Mouse (Mus musculus) forebrain, postnatal 0 days (tissue): Measurements from ENCODE around the gene Gsx2. TPM values are rescaled to one million over a fixed set of nuclear protein-coding genes. Genes with fewer than 3 reads are reported as not detected.

Experiments
- ATAC-seq: fragments of 200-750 bp; cut with Nextera tagmentation; 2 replicates; pipeline ENCODE4 v1.8.0; 2017; ENCODE audit warnings: mild to moderate bottlenecking, moderate library complexity
- DNase-seq: peaks from one replicate; pipeline ENCODE4 v3.0.0-alpha.2; 2015
- H3K27ac ChIP-seq: fragments of 300-500 bp; sonication (generic); 2 replicates; pipeline ENCODE4 v1.5.1; 2014; ENCODE audit warnings: low read depth, mild to moderate bottlenecking, antibody characterized with exemption, low read length, moderate library complexity, mixed read lengths
- H3K27me3 ChIP-seq: fragments of 300-500 bp; sonication (generic); 2 replicates; pipeline ENCODE4 v1.6.1; 2014; ENCODE audit warnings: mild to moderate bottlenecking, low read length, mixed read lengths; ENCODE audit not compliant: insufficient read depth
- H3K36me3 ChIP-seq: fragments of 300-500 bp; sonication (generic); 2 replicates; pipeline ENCODE4 v1.6.1; 2014; ENCODE audit warnings: mild to moderate bottlenecking, moderate library complexity; ENCODE audit not compliant: insufficient read depth
- H3K4me1 ChIP-seq: fragments of 300-500 bp; sonication (generic); 2 replicates; pipeline ENCODE4 v1.6.1; 2014; ENCODE audit warnings: antibody characterized with exemption; ENCODE audit not compliant: insufficient read depth
- H3K4me2 ChIP-seq: fragments of 300-500 bp; sonication (generic); 2 replicates; pipeline ENCODE4 v1.6.1; 2014; ENCODE audit warnings: low read depth, mild to moderate bottlenecking, moderate library complexity
- H3K4me3 ChIP-seq: fragments of 300-500 bp; sonication (generic); 2 replicates; pipeline ENCODE4 v1.5.1; 2014; ENCODE audit warnings: low read depth, low read length, mixed read lengths
- H3K9ac ChIP-seq: fragments of 300-500 bp; sonication (generic); 2 replicates; pipeline ENCODE4 v1.6.1; 2014; ENCODE audit warnings: mild to moderate bottlenecking
- H3K9me3 ChIP-seq: fragments of 300-500 bp; sonication (generic); 2 replicates; pipeline ENCODE4 v1.6.1; 2016; ENCODE audit warnings: low read length
- CTCF ChIP-seq: sonication (generic); IDR thresholded peaks from 2 replicates; pipeline ENCODE4 v1.5.1; 2016; ENCODE audit warnings: antibody characterized with exemption, control low read depth, low read depth
- WGBS: fragments of 180-500 bp; shearing (Covaris S2); extraction: QIAGEN DNeasy Blood & Tissue Kit; methylation state at CpG from one replicate; pipeline ENCODE4 v1.1.7; 2014; 5-methylcytosine and 5-hydroxymethylcytosine counted together
- polyA plus RNA-seq: library from polyadenylated mRNA; unstranded; fragments of >200 nt; fragmentation: Nextera tagmentation; extraction: Ambion mirVana; gene quantifications from 2 replicates; pipeline ENCODE4 v1.2.1, GENCODE M21; 2015
- total RNA-seq: library from RNA; depleted of rRNA; stranded (reverse); fragments of >200 nt; gene quantifications from 2 replicates; pipeline ENCODE4 v1.2.3, GENCODE M21; 2014

Gene Gsx2
- total and polyA plus RNA-seq, 2 experiments from 2014 or later = 1.5 to 1.7 TPM

GRCm38 (mm10) chr5:75071951-75072350 lies 3.5 kb upstream of the Gsx2 start:
- H3K9ac ChIP-seq = no peak overlapping the region
- H3K27ac ChIP-seq = no peak overlapping the region
- no peak overlapping the region for H3K4me2 ChIP-seq
- no peaks in the 10 kb centered on the region for H3K9me3 ChIP-seq
- 2% methylated on average over 10 of the region's 10 CpGs for WGBS
- H3K36me3 ChIP-seq = no peaks in the 10 kb centered on the region
- DNase-seq (no peak), ATAC-seq (no peak)
- no peak overlapping the region for H3K4me3 ChIP-seq
- H3K4me1 ChIP-seq = peaks cover 11% of the 10 kb centered on the region
- no peak for TF ChIP-seq CTCF
- peaks cover 63% of the 10 kb centered on the region for H3K27me3 ChIP-seq

GRCm38 (mm10) chr5:75072532-75072931 lies 2.9 kb upstream of the Gsx2 start:
- no peak for TF ChIP-seq CTCF
- no peak overlapping the region for H3K4me2 ChIP-seq
- no peak overlapping the region for H3K4me3 ChIP-seq
- peaks cover 66% of the 10 kb centered on the region for H3K27me3 ChIP-seq
- no peaks in the 10 kb centered on the region for H3K9me3 ChIP-seq
- no peak overlapping the region for H3K27ac ChIP-seq
- H3K4me1 ChIP-seq = peaks cover 10% of the 10 kb centered on the region; the same call in 1 of the 2 replicates
- no peak overlapping the region for H3K9ac ChIP-seq
- no peak for ATAC-seq
- 5% methylated on average over 4 of the region's 4 CpGs for WGBS
- H3K36me3 ChIP-seq = no peaks in the 10 kb centered on the region
- no peak for DNase-seq

GRCm38 (mm10) chr5:75073167-75073566 lies 2.2 kb upstream of the Gsx2 start:
- peaks cover 70% of the 10 kb centered on the region for H3K27me3 ChIP-seq
- no peak for DNase-seq
- H3K27ac ChIP-seq = no peak overlapping the region
- H3K4me3 ChIP-seq = no peak overlapping the region
- TF ChIP-seq CTCF = no peak
- no peaks in the 10 kb centered on the region for H3K36me3 ChIP-seq
- H3K9ac ChIP-seq = no peak overlapping the region
- 34% methylated on average over 1 of the region's 1 CpGs for WGBS
- ATAC-seq = no peak
- H3K4me2 ChIP-seq = no peak overlapping the region
- no peaks in the 10 kb centered on the region for H3K9me3 ChIP-seq
- H3K4me1 ChIP-seq = 0 out of 2 replicates have a peak, but pooled peaks cover 7% of the 10 kb centered on the region

- no peak for ATAC-seq
- no peaks in the 10 kb centered on the region for H3K9me3 ChIP-seq
- peaks cover 70% of the 10 kb centered on the region for H3K27me3 ChIP-seq
- no peak overlapping the region for H3K4me2 ChIP-seq
- 34% methylated on average over 3 of the region's 3 CpGs for WGBS
- no peak overlapping the region for H3K9ac ChIP-seq
- no peak for TF ChIP-seq CTCF
- no peak overlapping the region for H3K27ac ChIP-seq
- no peak overlapping the region for H3K4me3 ChIP-seq
- no peak for DNase-seq
- 0 out of 2 replicates have a peak, but pooled peaks cover 7% of the 10 kb centered on the region for H3K4me1 ChIP-seq
- H3K36me3 ChIP-seq = no peaks in the 10 kb centered on the region
These were observed 1.7 kb upstream of the Gsx2 start for GRCm38 (mm10) chr5:75073684-75074083.

- TF ChIP-seq CTCF = no peak
- WGBS = 19% methylated on average over 4 of the region's 4 CpGs
- 0 out of 2 replicates have a peak, but pooled peaks cover 7% of the 10 kb centered on the region for H3K4me1 ChIP-seq
These were observed 1.3 kb upstream of the Gsx2 start for GRCm38 (mm10) chr5:75074132-75074531.

GRCm38 (mm10) chr5:75074537-75075382 lies 641 bp upstream of the Gsx2 start:
- Histone ChIP-seq H3K9me3 (no peaks in the 10 kb centered on the region), H3K4me3 (peak overlapping the region; percentile 38), H3K36me3 (no peaks in the 10 kb centered on the region), H3K9ac (0 out of 2 replicates have a peak overlapping the region, but pooled peaks have one; percentile 55), H3K4me1 (0 out of 2 replicates have a peak, but pooled peaks cover 7% of the 10 kb centered on the region), H3K27ac (no peak overlapping the region), H3K4me2 (peak overlapping the region; percentile 59), H3K27me3 (peaks cover 73% of the 10 kb centered on the region)
- no peak for TF ChIP-seq CTCF
- ATAC-seq = no peak
- WGBS = 20% methylated on average over 15 of the region's 15 CpGs
- no peak for DNase-seq

More at GRCm38 (mm10) chr5:75074132-75074531, 1.3 kb upstream of the Gsx2 start:
- Histone ChIP-seq H3K9ac (no peak overlapping the region), H3K9me3 (no peaks in the 10 kb centered on the region), H3K36me3 (no peaks in the 10 kb centered on the region), H3K4me2 (no peak overlapping the region), H3K4me3 (no peak overlapping the region), H3K27ac (no peak overlapping the region), H3K27me3 (peaks cover 70% of the 10 kb centered on the region)
- no peak for DNase-seq
- ATAC-seq = no peak
